Mouse (Mus musculus) thymus, adult 2 months (tissue): Measurements from ENCODE around the gene Ppcs. TPM values are rescaled to one million over a fixed set of nuclear protein-coding genes. Genes with fewer than 3 reads are reported as not detected.

ENCODE experiments used
- DNase-seq: peaks from one replicate; pipeline ENCODE4 v3.0.0; 2021
- H3K27ac ChIP-seq: fragments of 200-500 bp; 2 replicates; pipeline ENCODE4 v1.5.1; 2012; ENCODE audit warnings: low read length, control low read depth; ENCODE audit not compliant: control insufficient read depth, insufficient read depth
- H3K27me3 ChIP-seq: fragments of 200-500 bp; 2 replicates; pipeline ENCODE4 v1.6.1; 2012; ENCODE audit warnings: mild to moderate bottlenecking, low read length, moderate library complexity, mixed read lengths; ENCODE audit not compliant: control insufficient read depth, insufficient read depth
- H3K36me3 ChIP-seq: fragments of 200-500 bp; 2 replicates; pipeline ENCODE4 v1.6.1; 2012; ENCODE audit warnings: mild to moderate bottlenecking, low read length, moderate library complexity; ENCODE audit not compliant: control insufficient read depth, insufficient read depth
- H3K4me1 ChIP-seq: fragments of 200-500 bp; replicated peaks from 2 replicates; pipeline ENCODE4 v1.6.1; 2012; ENCODE audit warnings: low read length; ENCODE audit not compliant: control insufficient read depth, insufficient read depth
- H3K4me3 ChIP-seq: fragments of 200-500 bp; 2 replicates; pipeline ENCODE4 v1.5.1; 2012; ENCODE audit warnings: mild to moderate bottlenecking, low read length, control low read depth, moderate library complexity; ENCODE audit not compliant: control insufficient read depth, insufficient read depth
- CTCF ChIP-seq: fragments of 200-500 bp; IDR thresholded peaks from 2 replicates; pipeline ENCODE4 v1.5.1; 2012; ENCODE audit warnings: mild to moderate bottlenecking, control low read depth, low read length, moderate library complexity, borderline replicate concordance; ENCODE audit not compliant: control insufficient read depth, poor library complexity, insufficient read depth; ENCODE audit errors: extremely low read depth
- POLR2A ChIP-seq: fragments of 200-500 bp; IDR thresholded peaks from 2 replicates; pipeline ENCODE4 v1.6.1; 2012; ENCODE audit warnings: mild to moderate bottlenecking, low read length, control low read depth, moderate library complexity; ENCODE audit not compliant: control insufficient read depth, poor library complexity, insufficient read depth; ENCODE audit errors: extremely low read depth
- WGBS: fragments of 180-500 bp; shearing (Covaris S2); methylation state at CpG from one replicate; pipeline ENCODE4 v1.1.7; 2018; 5-methylcytosine and 5-hydroxymethylcytosine counted together
- polyA plus RNA-seq: library from polyadenylated mRNA; depleted of rRNA; stranded (reverse); fragments of >200 nt; gene quantifications from 2 replicates; pipeline ENCODE4 v1.2.3, GENCODE M21; 2012; rRNA removed

The Ppcs gene
- polyA plus RNA-seq, 1 experiment, result 21.8 TPM

DNA sequence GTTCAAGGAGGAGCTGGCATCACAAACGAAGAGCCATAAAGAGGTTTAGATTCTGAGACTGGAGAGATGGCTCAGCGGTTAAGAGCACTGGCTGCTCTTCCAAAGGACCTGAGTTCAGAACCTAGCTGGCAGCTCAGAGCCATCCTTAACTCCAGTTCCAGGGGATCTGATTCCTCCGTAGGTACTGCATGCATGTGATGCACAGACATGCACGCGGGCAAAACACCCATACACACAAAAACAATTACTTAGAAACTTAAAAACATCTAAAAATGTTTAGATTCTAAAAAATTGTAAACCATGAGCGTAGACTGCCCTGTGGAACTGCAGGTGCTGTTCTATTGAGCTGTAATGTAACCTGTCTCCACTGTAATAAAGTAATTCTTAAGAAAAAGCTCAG is 52.8 kb downstream of the Ppcs start:
- WGBS, result 90% methylated on average over 6 of the region's 6 CpGs
- TF ChIP-seq POLR2A, result no peak
- no peak for TF ChIP-seq CTCF
- no peaks in the 10 kb centered on the region for H3K4me1 ChIP-seq

More for the DNA sequence above, 52.8 kb downstream of the Ppcs start:
- no peak for DNase-seq
- H3K27ac ChIP-seq, result no peak overlapping the region
- H3K36me3 ChIP-seq, result no peaks in the 10 kb centered on the region
- no peaks in the 10 kb centered on the region for H3K27me3 ChIP-seq
- H3K4me3 ChIP-seq, result no peak overlapping the region

Other genes with a start within 250 kb of the Ppcs start
- 12.9 and 19.1 TPM in 2 replicates for gene Zfp691, start 248.2 kb downstream of the Ppcs start, polyA plus RNA-seq
- 0.61 and 0.96 TPM in 2 replicates for gene Ermap, start 232.4 kb downstream of the Ppcs start, polyA plus RNA-seq
- gene Svbp, start 227.1 kb downstream of the Ppcs start, polyA plus RNA-seq, result 41.9 and 59.8 TPM in 2 replicates
- not detected in 2 replicates for gene Tmem269, start 204.2 kb downstream of the Ppcs start, polyA plus RNA-seq
- gene AU022252, start 189.7 kb downstream of the Ppcs start, polyA plus RNA-seq, result 9.6 and 9.8 TPM in 2 replicates
- 8.8 and 9.9 TPM in 2 replicates for gene P3h1, start 189.5 kb downstream of the Ppcs start, polyA plus RNA-seq
- gene Cldn19, start 167.0 kb downstream of the Ppcs start, polyA plus RNA-seq, result 0.18 and 0.50 TPM in 2 replicates
- 156 and 199 TPM in 2 replicates for gene Ybx1, start 127.8 kb downstream of the Ppcs start, polyA plus RNA-seq
- gene Ppih, start 101.9 kb downstream of the Ppcs start, polyA plus RNA-seq, result 21.2 and 26.6 TPM in 2 replicates
- gene Ccdc30, start 6.9 kb downstream of the Ppcs start, polyA plus RNA-seq, result 3.4 and 3.7 TPM in 2 replicates
- gene Zmynd12, start 394 bp upstream of the Ppcs start, polyA plus RNA-seq, result 0.35 and 0.55 TPM in 2 replicates
- gene Rimkla, start 70.2 kb upstream of the Ppcs start, polyA plus RNA-seq, result 1.8 and 2.2 TPM in 2 replicates
- 27.2 and 31.2 TPM in 2 replicates for gene Foxj3, start 114.6 kb upstream of the Ppcs start, polyA plus RNA-seq
- gene Frg2f1, start 117.1 kb upstream of the Ppcs start, polyA plus RNA-seq, result 4.4 and 7.1 TPM in 2 replicates
- 0.54 and 0.75 TPM in 2 replicates for gene Guca2a, start 215.3 kb upstream of the Ppcs start, polyA plus RNA-seq
- 1.7 and 2.7 TPM in 2 replicates for gene Guca2b, start 236.5 kb upstream of the Ppcs start, polyA plus RNA-seq